Mouse (Mus musculus) heart, postnatal 4 days (tissue): ENCODE results near the gene Senp5. TPM values are rescaled to one million over a fixed set of nuclear protein-coding genes. Genes with fewer than 3 reads are reported as not detected.
"Not testable (repeated sequence)": the region's sequence is repeated elsewhere in the genome, so short reads cannot be mapped to it uniquely, and the experiment has no call there.

Source experiments
- DNase-seq: peaks from one replicate; pipeline ENCODE4 v3.0.0; 2021
- total RNA-seq, 2 experiments: library from RNA; stranded (reverse); gene quantifications; 2 replicates each; pipeline ENCODE4 v1.2.3; 2021

Gene Senp5
- total RNA-seq: 10 to 100 TPM; 22.4 to 23.2 TPM

- DNase-seq: peak; percentile 91
These were observed at the start of gene Senp5 for GRCm38 (mm10) chr16:32002509-32003477. Senp5 (minus strand) TSS chr16:32003287.

- DNase-seq: no peak
These were observed 39.3 kb upstream of the Senp5 start for GRCm38 (mm10) chr16:32042367-32042766.

DNA sequence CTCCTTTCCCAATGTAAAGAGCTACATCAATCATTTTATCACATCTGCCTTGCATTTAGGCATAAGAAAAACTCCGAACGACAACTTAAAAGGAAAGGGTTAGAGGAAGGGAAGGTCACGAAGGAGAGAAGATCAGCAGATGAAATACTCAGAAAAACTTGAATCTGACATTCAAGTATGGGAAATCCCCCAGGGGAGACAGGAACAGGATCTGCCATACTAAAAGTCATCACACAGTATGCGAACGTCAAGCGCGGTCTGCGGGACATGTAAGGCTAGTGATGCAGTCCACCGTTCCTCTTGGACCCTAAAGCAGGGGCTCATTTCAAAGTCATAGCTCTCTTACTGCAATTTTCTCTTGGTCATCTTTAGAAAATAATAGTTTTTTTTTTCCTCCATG lies 16.6 kb upstream of the Senp5 start:
- DNase-seq: no peak

GRCm38 (mm10) chr16:32010330-32010729 lies 7.2 kb upstream of the Senp5 start:
- DNase-seq: no peak

DNA sequence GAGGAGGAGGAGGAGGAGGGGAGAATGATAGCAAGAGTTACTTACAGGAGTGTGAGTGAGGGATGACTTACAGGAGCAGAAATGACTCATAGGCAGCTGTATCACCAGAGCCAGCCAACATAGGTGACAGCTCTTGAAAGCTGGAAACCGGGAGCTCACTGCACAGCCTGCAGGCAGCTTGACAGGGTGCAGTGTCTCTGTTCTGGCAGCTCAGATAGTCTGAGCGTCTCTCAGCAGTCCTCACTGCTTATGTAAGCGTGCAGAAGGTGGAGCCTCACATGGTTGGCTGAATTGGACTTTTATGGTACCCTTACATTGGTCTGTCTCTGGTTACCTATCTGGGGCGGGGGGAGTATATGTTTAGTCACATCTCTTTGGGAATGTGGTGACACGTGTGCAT lies 6.8 kb upstream of the Senp5 start:
- no peak for DNase-seq

GRCm38 (mm10) chr16:32008529-32009293 lies 5.6 kb upstream of the Senp5 start:
- no peak for DNase-seq

DNA sequence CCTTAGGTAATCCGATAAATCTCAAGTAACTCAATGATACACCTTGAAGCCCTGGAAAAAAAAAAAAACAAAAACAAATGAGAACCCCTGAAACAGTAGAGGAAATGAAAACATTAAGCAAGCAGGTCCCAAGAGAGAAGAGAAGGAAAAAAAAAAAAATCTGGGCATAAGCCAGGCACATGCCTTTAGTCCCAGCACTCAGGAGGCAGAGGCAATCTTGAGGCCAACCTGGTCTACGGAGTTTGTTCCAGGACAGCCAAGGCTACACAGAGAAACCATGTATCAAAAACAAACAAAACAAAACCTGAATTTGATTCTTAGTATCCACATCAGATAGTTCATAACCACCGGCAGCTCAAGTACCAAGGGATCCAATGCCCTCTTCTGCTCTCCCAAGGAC lies 1.6 kb upstream of the Senp5 start:
- DNase-seq: no peak

GRCm38 (mm10) chr16:31996371-31996770 lies 6.7 kb downstream of the Senp5 start:
- DNase-seq: no peak

- no peak for DNase-seq
These were observed 9.1 kb downstream of the Senp5 start for GRCm38 (mm10) chr16:31993946-31994345.

- DNase-seq: no peak
These were observed 9.9 kb downstream of the Senp5 start for GRCm38 (mm10) chr16:31993195-31993594.

DNA sequence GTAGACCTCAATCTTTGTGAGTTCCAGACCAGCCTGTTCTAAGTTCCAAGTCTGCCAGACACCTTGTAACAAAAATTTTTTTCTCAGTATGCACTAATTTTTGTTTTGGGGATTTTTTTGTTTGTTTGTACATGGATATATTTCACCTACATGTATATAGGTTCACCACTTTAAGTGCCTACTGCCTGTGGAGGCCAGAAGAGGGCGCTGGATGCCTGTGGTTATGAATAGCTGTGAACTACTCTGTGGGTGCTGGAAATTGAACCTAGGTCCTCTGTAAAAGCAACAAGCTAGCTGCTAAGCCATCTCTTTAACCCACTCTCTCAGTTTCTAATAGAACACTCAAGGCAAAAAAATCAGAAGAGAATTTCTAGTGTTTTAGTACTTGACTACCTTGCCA lies 11.0 kb downstream of the Senp5 start:
- DNase-seq: no peak

DNA sequence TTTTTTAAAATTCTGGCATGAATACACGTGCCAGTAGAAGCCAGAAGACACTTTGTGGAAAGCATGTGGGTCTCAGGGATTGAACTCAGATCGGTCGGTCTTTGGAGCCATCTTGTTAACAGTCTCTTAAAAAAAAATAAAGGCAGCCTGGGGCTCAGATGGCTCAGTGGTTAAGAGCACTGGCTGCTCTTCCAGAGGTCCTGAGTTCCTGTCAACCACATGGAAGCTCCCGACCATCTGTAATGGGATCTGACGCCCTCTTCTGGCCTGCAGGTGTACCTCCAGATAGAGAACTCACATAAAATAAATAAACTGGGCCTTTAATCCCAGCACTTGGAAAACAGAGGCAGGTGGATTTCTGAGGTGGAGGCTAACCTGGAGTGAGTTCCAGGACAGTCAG lies 22.1 kb downstream of the Senp5 start:
- DNase-seq: no peak

- no peak for DNase-seq
These were observed 23.6 kb downstream of the Senp5 start for GRCm38 (mm10) chr16:31979501-31979900.

DNA sequence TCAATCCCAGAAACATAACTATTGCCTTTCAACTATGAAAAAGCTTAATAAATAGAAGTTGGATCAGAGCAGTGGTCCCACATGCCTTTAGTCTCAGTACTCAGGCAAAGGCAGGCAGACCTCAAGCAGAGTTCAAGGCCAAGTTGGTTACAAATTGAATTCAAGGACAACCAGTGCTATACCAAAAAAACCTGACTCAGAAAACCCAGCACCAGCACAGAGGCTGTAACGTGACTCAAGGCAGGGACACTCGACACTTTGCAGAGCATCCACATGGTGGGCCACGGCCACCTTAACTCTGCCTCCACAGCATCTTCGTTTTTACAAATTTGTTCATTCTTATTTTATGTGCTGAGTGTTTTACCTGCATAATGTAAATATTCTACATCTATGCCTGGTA lies 27.8 kb downstream of the Senp5 start:
- no peak for DNase-seq

GRCm38 (mm10) chr16:31963224-31963623 lies 39.9 kb downstream of the Senp5 start:
- no peak for DNase-seq

GRCm38 (mm10) chr16:31948345-31948774 lies 54.7 kb downstream of the Senp5 start, which contains the start of the genes 0610012G03Rik and Ncbp2:
0610012G03Rik (minus strand) TSS chr16:31948494.
Ncbp2 (plus strand) TSS chr16:31948513.
- DNase-seq: peak; percentile 98

- DNase-seq: no peak
These were observed 55.2 kb downstream of the Senp5 start for GRCm38 (mm10) chr16:31947901-31948316.

DNA sequence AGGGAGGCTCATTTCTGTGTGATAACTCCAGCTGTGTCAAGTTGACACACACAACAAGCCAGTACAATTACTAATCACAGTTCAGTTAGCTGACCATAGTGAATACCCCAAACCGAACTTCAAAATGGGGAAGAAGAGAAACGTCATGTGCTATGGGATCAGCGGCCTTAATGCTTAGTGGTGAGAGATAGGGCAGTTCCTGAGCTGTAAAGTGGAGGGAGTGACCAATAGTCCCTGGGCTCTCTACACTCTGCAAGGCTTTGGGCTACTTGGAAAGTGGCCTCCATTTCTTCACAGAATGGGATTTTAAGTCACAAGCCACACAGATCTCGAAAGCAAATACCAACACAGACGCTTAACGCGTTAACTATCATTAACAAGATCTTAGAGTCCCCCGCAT lies 55.8 kb downstream of the Senp5 start:
- no peak for DNase-seq

DNA sequence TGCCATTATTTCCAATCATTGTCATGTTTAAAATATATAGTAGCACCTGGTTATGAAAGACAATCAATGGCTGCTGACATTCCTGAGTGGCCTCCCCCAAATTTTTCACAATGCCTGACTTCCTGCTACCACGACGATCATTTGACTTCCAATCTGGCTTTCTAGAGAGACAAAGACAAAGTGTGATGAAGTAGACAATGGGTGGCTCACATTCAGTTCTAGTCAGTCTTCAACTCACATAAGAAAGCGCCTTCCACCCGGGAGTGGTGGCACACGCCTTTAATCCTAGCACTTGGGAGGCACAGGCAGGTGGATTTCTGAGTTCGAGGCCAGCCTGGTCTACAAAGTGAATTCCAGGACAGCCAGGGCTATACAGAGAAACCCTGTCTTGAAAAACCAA lies 57.1 kb downstream of the Senp5 start:
- DNase-seq: not testable (repeated sequence)

- DNase-seq: no peak
These were observed 57.7 kb downstream of the Senp5 start for GRCm38 (mm10) chr16:31945372-31945771.

DNA sequence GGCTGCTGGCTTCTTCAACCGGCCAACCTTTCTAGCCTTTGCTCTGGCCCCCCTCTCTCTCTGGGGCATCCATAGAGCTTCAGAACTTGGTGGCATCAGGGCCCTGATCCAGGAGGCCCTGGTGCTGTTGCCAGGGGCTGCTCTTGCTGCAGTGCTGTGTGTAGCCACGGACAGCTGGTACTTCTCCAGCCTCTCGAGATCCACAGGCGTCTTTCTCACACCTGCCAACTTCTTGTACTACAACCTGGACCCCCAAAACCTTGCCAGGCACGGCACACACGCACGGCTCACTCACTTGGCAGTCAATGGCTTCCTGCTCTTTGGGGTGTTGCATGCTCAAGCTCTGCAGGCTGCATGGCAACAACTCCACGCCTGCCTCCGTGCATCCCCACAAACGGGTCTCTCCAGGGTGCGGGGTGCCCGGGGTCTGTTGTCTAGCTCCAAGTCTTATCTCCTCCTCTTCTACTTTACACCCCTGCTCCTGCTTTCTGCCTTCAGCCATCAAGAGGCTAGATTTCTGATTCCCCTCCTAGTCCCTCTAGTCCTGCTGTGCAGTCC lies 58.3 kb downstream of the Senp5 start:
- no peak for DNase-seq

DNA sequence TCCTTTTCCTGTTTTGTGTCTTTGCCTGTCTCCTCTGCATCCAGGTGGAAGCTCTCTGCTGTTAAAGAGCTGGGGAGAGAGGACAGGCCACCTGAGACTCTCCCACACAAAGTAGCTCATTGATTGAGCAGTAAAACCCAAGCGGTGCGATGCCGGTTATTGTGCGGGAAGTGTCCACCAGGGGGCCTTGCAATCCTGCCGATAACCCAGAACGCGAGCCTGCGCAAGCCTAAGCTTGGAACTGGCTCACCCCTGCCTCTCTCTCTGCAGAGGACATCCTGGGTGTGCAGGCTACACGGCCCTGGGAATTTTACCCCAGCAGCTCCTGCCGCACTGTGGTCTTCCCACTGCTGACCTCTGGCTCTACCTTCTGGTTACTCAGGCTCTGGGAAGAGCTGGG lies 59.1 kb downstream of the Senp5 start:
- DNase-seq: peak; percentile 87

- no peak for DNase-seq
These were observed 62.5 kb downstream of the Senp5 start for GRCm38 (mm10) chr16:31940586-31940985.
